Mouse (Mus musculus) brain, adult 10 weeks (tissue): ENCODE data around the gene Nostrin. TPM values are rescaled to one million over a fixed set of nuclear protein-coding genes. Genes with fewer than 3 reads are reported as not detected.

Experiments
- polyA plus RNA-seq: library from polyadenylated mRNA; stranded (reverse); fragments of 350-450 nt; fragmentation: Illumina TruSeq; extraction: RNeasy Lipid Tissue Mini Kit (QIAGEN cat#74804); gene quantifications from one replicate; pipeline ENCODE4 v1.2.3, GENCODE M21; 2015; ENCODE audit warnings: low read depth, low replicate concordance

Gene Nostrin
- polyA plus RNA-seq: 4.8 TPM

GRCm38 (mm10) chr2:69135661-69136576 is at the start of gene Nostrin:
TSS of gene Nostrin (plus strand) at chr2:69135800.

GRCm38 (mm10) chr2:69205791-69206351 is 70.3 kb downstream of the Nostrin start, which contains the start of gene Spc25:
TSS of gene Spc25 (minus strand) at chr2:69206194.

GRCm38 (mm10) chr2:69210773-69211172 is 75.2 kb downstream of the Nostrin start, which contains the start of gene G6pc2:
TSS of gene G6pc2 (plus strand) at chr2:69211073.

Other genes with a start within 250 kb of the Nostrin start
- 1.4 TPM for gene Spc25, start 70.4 kb downstream of the Nostrin start, polyA plus RNA-seq
- not detected for gene G6pc2, start 75.3 kb downstream of the Nostrin start, polyA plus RNA-seq
- not detected for gene Abcb11, start 206.8 kb downstream of the Nostrin start, polyA plus RNA-seq
- not detected for gene Dhrs9, start 244.6 kb downstream of the Nostrin start, polyA plus RNA-seq